8 mouse cellular contexts compared by ENCODE assay signal in genomic region chr11:88203712-88204532, GRCm38 (mm10). TPM values are rescaled to one million over a fixed set of nuclear protein-coding genes. Genes with fewer than 3 reads are reported as not detected.
A peak's percentile ranks its signal among the peaks of the same experiment; 100 is the strongest.
DNase-seq lines count a peak whose midpoint lies in the region; ATAC-seq and TF ChIP-seq lines count a peak whose summit lies in the region.

TSS of gene Mrps23 (plus strand) at chr11:88204388.

- WGBS in forebrain, embryonic 13.5 days, result under 1% methylated on average over 51 of the region's 51 CpGs
- under 1% methylated on average over 51 of the region's 51 CpGs for WGBS in large intestine, adult 2 months
- WGBS in liver, postnatal 0 days (ENCODE audit: insufficient replicate concordance), result under 1% methylated on average over 51 of the region's 51 CpGs
- under 1% methylated on average over 51 of the region's 51 CpGs for WGBS in neural tube, embryonic 14.5 days

- DNase-seq in c-Kit-positive CD71-positive TER-119-positive erythroid progenitor cells, embryonic 14.5 days (ENCODE audit: low spot score), result peak; percentile 83
- DNase-seq in heart, postnatal 10 days, result peak; percentile 96
- peak; percentile 85 for DNase-seq in large intestine, adult 2 months (ENCODE audit: low read depth, low spot score)
- peak; percentile 91 for DNase-seq in liver, postnatal 0 days
- peak; percentile 90 for DNase-seq in testis, postnatal 10 days (ENCODE audit: low spot score)

- no peaks in the 10 kb centered on the region for H3K9me3 ChIP-seq in E14TG2a.4 (ENCODE audit: low read length)
- no peaks in the 10 kb centered on the region for H3K9me3 ChIP-seq in forebrain, embryonic 13.5 days (replicated peaks)
- no peaks in the 10 kb centered on the region for H3K9me3 ChIP-seq in liver, postnatal 0 days (ENCODE audit: low read length)
- no peaks in the 10 kb centered on the region for H3K9me3 ChIP-seq in neural tube, embryonic 14.5 days (ENCODE audit: control insufficient read depth, low read length)

- no peak for TF ChIP-seq EP300 in liver, postnatal 0 days (IDR thresholded peaks at IDR 0.05; ENCODE audit: low read depth)

- ATAC-seq in forebrain, embryonic 13.5 days, result peak; percentile 92
- ATAC-seq in liver, postnatal 0 days, result peak; percentile 98
- ATAC-seq in neural tube, embryonic 14.5 days (ENCODE audit: low read depth), result peak; percentile 93

- peak within 1 kb of the TSS; percentile 79 for H3K9ac ChIP-seq in forebrain, embryonic 13.5 days
- H3K9ac ChIP-seq in liver, postnatal 0 days (replicated peaks), result peak within 1 kb of the TSS; percentile 84
- peak within 1 kb of the TSS; percentile 78 for H3K9ac ChIP-seq in neural tube, embryonic 14.5 days (replicated peaks; ENCODE audit: low read depth, low read length)

- TF ChIP-seq CTCF in E14TG2a.4 (conservative IDR thresholded peaks at IDR 0.05; ENCODE audit: low read length), result no peak; the same call in none of the 2 replicates
- peak; percentile 53 for TF ChIP-seq CTCF in liver, postnatal 0 days (IDR thresholded peaks at IDR 0.05; ENCODE audit: low read depth)

- H3K4me3 ChIP-seq in E14TG2a.4 (replicated peaks; ENCODE audit: low read length), result peak within 1 kb of the TSS; percentile 96
- peak within 1 kb of the TSS; percentile 80 for H3K4me3 ChIP-seq in forebrain, embryonic 13.5 days
- H3K4me3 ChIP-seq in liver, postnatal 0 days (ENCODE audit: low read depth, low read length), result peak within 1 kb of the TSS; percentile 67
- peak within 1 kb of the TSS; percentile 82 for H3K4me3 ChIP-seq in neural tube, embryonic 14.5 days (ENCODE audit: low read depth, low read length)

- intact Hi-C loops in heart, postnatal 10 days (cut with DNase I), result no loop called here

- peaks cover 24% of the 10 kb centered on the region for H3K36me3 ChIP-seq in E14TG2a.4 (ENCODE audit: insufficient read depth, low read length)
- H3K36me3 ChIP-seq in forebrain, embryonic 13.5 days (ENCODE audit: poor library complexity, severe bottlenecking), result peaks cover 12% of the 10 kb centered on the region; the same call in 1 of the 2 replicates
- peaks cover 8% of the 10 kb centered on the region for H3K36me3 ChIP-seq in liver, postnatal 0 days (replicated peaks; ENCODE audit: insufficient read depth, low read length)
- peaks cover 13% of the 10 kb centered on the region; the same call in 1 of the 2 replicates for H3K36me3 ChIP-seq in neural tube, embryonic 14.5 days (ENCODE audit: control insufficient read depth, insufficient read depth, low read length)

- peak within 1 kb of the TSS; percentile 92 for H3K4me2 ChIP-seq in forebrain, embryonic 13.5 days
- peak within 1 kb of the TSS; percentile 77 for H3K4me2 ChIP-seq in liver, postnatal 0 days (ENCODE audit: low read depth, low read length)
- H3K4me2 ChIP-seq in neural tube, embryonic 14.5 days (ENCODE audit: low read depth, low read length), result peak within 1 kb of the TSS; percentile 85

- peaks cover 29% of the 10 kb centered on the region for H3K4me1 ChIP-seq in E14TG2a.4 (replicated peaks; ENCODE audit: low read depth, low read length)
- H3K4me1 ChIP-seq in forebrain, embryonic 13.5 days, result peaks cover 24% of the 10 kb centered on the region
- peaks cover 20% of the 10 kb centered on the region for H3K4me1 ChIP-seq in liver, postnatal 0 days (ENCODE audit: insufficient read depth)
- H3K4me1 ChIP-seq in neural tube, embryonic 14.5 days (ENCODE audit: control insufficient read depth, insufficient read depth, low read length), result peaks cover 7% of the 10 kb centered on the region

- peaks cover 34% of the 10 kb centered on the region for H3K27me3 ChIP-seq in E14TG2a.4 (ENCODE audit: insufficient read depth, low read length)
- H3K27me3 ChIP-seq in forebrain, embryonic 13.5 days, result no peaks in the 10 kb centered on the region
- no peaks in the 10 kb centered on the region for H3K27me3 ChIP-seq in liver, postnatal 0 days (ENCODE audit: insufficient read depth, low read length)
- no peaks in the 10 kb centered on the region for H3K27me3 ChIP-seq in neural tube, embryonic 14.5 days (ENCODE audit: control insufficient read depth, insufficient read depth, low read length)

- H3K27ac ChIP-seq in forebrain, embryonic 13.5 days, result peak within 1 kb of the TSS; percentile 67
- peak within 1 kb of the TSS; percentile 69 for H3K27ac ChIP-seq in liver, postnatal 0 days (ENCODE audit: low read depth)
- peak within 1 kb of the TSS; percentile 75 for H3K27ac ChIP-seq in neural tube, embryonic 14.5 days (ENCODE audit: low read depth, low read length)

RNA-seq across cellular contexts. Expression of gene Mrps23, which starts in this region (rescaled TPM):
- 70.4 and 70.9 TPM in 2 replicates for polyA plus RNA-seq in forebrain, embryonic 13.5 days (2015; fragmentation: Nextera tagmentation; extraction: Ambion mirVana)
- 100 to 1,000 TPM; 250 to 256 TPM for total RNA-seq in heart, postnatal 10 days (2021)
- 40.1 and 40.8 TPM in 2 replicates for polyA plus RNA-seq in large intestine, adult 2 months (2012; rRNA removed)
- 28.7 and 29.3 TPM in 2 replicates for polyA plus RNA-seq in liver, postnatal 0 days (2015; fragmentation: Nextera tagmentation; extraction: Ambion mirVana)
- polyA plus RNA-seq in neural tube, embryonic 14.5 days (2014; fragmentation: Nextera tagmentation; extraction: Ambion mirVana), result 63.7 and 67.9 TPM in 2 replicates

Comparison
In these comparisons a context has a peak if more than half of its experiments do, and no peak if none do; other contexts are left out.
1. Peak in every context shown above with its lines: DNase-seq, ATAC-seq, H3K4me3 ChIP-seq and H3K27ac ChIP-seq.